Mouse (Mus musculus) hindbrain, embryonic 11.5 days (tissue): ENCODE results near the gene Lgals9. TPM values are rescaled to one million over a fixed set of nuclear protein-coding genes. Genes with fewer than 3 reads are reported as not detected.

Experiments used
- ATAC-seq: fragments of 200-750 bp; cut with Nextera tagmentation; 2 replicates; pipeline ENCODE4 v1.8.0; 2017; ENCODE audit warnings: mild to moderate bottlenecking, moderate TSS enrichment, moderate library complexity; ENCODE audit not compliant: low FRiP score
- DNase-seq: peaks from one replicate; pipeline ENCODE4 v3.0.0-alpha.2; 2015; ENCODE audit warnings: low spot score
- H3K27ac ChIP-seq: fragments of 300-500 bp; sonication (generic); 2 replicates; pipeline ENCODE4 v1.5.1; 2014; ENCODE audit warnings: mild to moderate bottlenecking, low read depth, low read length
- H3K27me3 ChIP-seq: fragments of 300-500 bp; sonication (generic); 2 replicates; pipeline ENCODE4 v1.6.1; 2014; ENCODE audit warnings: mild to moderate bottlenecking, low read length, moderate library complexity, mixed read lengths; ENCODE audit not compliant: control insufficient read depth, insufficient read depth
- H3K36me3 ChIP-seq: fragments of 300-500 bp; sonication (generic); 2 replicates; pipeline ENCODE4 v1.6.1; 2014; ENCODE audit warnings: mild to moderate bottlenecking, low read length, moderate library complexity, mixed read lengths; ENCODE audit not compliant: control insufficient read depth, insufficient read depth
- H3K4me1 ChIP-seq: fragments of 300-500 bp; sonication (generic); replicated peaks from 2 replicates; pipeline ENCODE4 v1.6.1; 2014; ENCODE audit warnings: low read length, mixed read lengths; ENCODE audit not compliant: control insufficient read depth, insufficient read depth
- H3K4me2 ChIP-seq: fragments of 300-500 bp; sonication (generic); replicated peaks from 2 replicates; pipeline ENCODE4 v1.6.1; 2014; ENCODE audit warnings: mild to moderate bottlenecking, low read depth, low read length
- H3K4me3 ChIP-seq: fragments of 300-500 bp; sonication (generic); 2 replicates; pipeline ENCODE4 v1.5.1; 2014; ENCODE audit warnings: low read depth, low read length
- H3K9ac ChIP-seq: fragments of 300-500 bp; sonication (generic); 2 replicates; pipeline ENCODE4 v1.6.1; 2014; ENCODE audit warnings: low read depth, low read length
- H3K9me3 ChIP-seq: fragments of 300-500 bp; sonication (generic); 2 replicates; pipeline ENCODE4 v1.6.1; 2016; ENCODE audit warnings: low read length; ENCODE audit not compliant: control insufficient read depth
- WGBS: fragments of 180-500 bp; shearing (Covaris S2); extraction: QIAGEN DNeasy Blood & Tissue Kit; methylation state at CpG from one replicate; pipeline ENCODE4 v1.1.7; 2014; 5-methylcytosine and 5-hydroxymethylcytosine counted together
- polyA plus RNA-seq: library from polyadenylated mRNA; unstranded; fragments of >200 nt; fragmentation: Nextera tagmentation; extraction: Ambion mirVana; gene quantifications from 2 replicates; pipeline ENCODE4 v1.2.1, GENCODE M21; 2014

Lgals9 gene
- polyA plus RNA-seq, 1 experiment from 2014 or later: 7.7 TPM

DNA sequence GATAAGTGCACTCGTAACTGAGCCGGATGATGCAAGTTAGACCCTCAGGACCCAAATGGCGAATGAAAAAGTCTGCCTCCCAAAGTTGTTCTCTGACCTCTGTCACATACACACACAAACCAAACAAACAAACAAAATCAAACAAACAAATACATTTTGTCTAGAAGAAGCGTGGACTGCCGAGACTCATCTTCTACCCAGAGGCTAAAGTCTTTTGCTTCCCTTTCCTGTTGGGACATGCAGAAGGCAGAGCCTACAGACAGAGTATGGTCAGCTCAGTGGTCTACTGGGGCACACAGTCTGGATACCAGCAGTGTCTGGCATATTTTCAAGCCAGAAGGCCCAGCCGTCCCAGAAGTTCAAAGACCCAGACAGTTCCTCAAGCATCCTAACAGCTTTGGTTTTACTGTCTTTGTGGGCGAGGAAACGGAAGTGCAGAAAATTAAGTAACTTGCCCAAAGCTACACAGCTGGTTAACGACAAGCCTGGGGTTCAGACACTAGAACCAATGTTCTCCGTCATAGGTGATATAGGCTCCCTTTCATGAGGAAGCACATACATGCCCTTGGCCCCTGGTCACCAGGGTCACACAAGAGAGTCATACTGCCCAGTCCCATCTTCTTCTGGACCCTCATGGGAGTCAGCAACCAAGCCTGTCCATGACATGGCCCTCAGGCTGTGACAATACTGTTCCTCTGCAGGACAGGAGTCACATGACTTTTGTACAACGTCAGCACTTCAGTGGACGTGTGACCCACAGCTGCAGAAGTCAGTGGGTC, 2.0 kb downstream of the Lgals9 start:
- WGBS: 88% methylated on average over 12 of the region's 12 CpGs
- no peak for ATAC-seq

GRCm38 (mm10) chr11:78982042-78982441, 2.7 kb downstream of the Lgals9 start:
- Histone ChIP-seq H3K9ac (no peak overlapping the region), H3K4me3 (no peak overlapping the region), H3K27ac (no peak overlapping the region), H3K9me3 (no peaks in the 10 kb centered on the region), H3K27me3 (no peaks in the 10 kb centered on the region), H3K36me3 (no peaks in the 10 kb centered on the region), H3K4me1 (no peaks in the 10 kb centered on the region), H3K4me2 (no peak overlapping the region)
- DNase-seq: no peak
- no peak for ATAC-seq
- 70% methylated on average over 2 of the region's 2 CpGs for WGBS

More for the DNA sequence above, 2.0 kb downstream of the Lgals9 start:
- Histone ChIP-seq H3K4me2 (no peak overlapping the region), H3K27me3 (no peaks in the 10 kb centered on the region), H3K27ac (no peak overlapping the region), H3K9ac (no peak overlapping the region), H3K36me3 (no peaks in the 10 kb centered on the region), H3K4me1 (no peaks in the 10 kb centered on the region), H3K4me3 (no peak overlapping the region), H3K9me3 (no peaks in the 10 kb centered on the region)
- no peak for DNase-seq

DNA sequence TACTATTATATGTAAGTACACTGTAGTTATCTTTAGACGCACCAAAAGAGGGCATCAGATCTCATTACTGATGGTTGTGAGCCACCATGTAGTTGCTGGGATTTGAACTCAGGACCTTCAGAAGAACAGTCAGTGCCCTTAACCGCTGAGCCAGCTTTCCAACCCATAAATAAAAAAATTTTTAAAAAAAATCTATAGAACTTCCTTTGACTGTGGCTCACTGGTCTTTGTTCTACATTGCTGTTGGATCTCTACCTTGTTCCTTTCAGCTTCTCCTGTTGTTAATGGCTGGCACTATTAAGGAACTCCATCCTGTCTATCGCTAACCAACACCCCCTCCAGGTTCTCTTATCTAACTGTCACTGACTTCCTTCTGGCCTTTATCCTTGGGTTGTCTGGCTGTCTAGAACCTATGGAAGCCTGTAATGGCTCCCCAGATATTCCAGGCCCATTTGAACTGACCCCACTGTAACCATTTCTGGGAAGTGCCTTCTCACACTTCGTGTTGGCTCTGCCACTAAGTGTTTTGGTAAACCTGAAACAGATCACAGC, 4.6 kb downstream of the Lgals9 start:
- no peak for DNase-seq
- Histone ChIP-seq H3K9me3 (no peaks in the 10 kb centered on the region), H3K4me1 (no peaks in the 10 kb centered on the region), H3K4me2 (no peak overlapping the region), H3K27ac (no peak overlapping the region), H3K4me3 (no peak overlapping the region), H3K36me3 (no peaks in the 10 kb centered on the region), H3K9ac (no peak overlapping the region), H3K27me3 (no peaks in the 10 kb centered on the region)
- ATAC-seq: no peak
- 81% methylated on average over 4 of the region's 4 CpGs for WGBS

- Histone ChIP-seq H3K36me3 (no peaks in the 10 kb centered on the region), H3K27me3 (no peaks in the 10 kb centered on the region), H3K27ac (no peak overlapping the region), H3K4me2 (no peak overlapping the region), H3K9ac (no peak overlapping the region), H3K4me1 (no peaks in the 10 kb centered on the region), H3K9me3 (no peaks in the 10 kb centered on the region), H3K4me3 (no peak overlapping the region)
- DNase-seq (no peak), ATAC-seq (no peak)
- 89% methylated on average over 12 of the region's 12 CpGs for WGBS
Measured at GRCm38 (mm10) chr11:78978176-78979019, 6.3 kb downstream of the Lgals9 start.

DNA sequence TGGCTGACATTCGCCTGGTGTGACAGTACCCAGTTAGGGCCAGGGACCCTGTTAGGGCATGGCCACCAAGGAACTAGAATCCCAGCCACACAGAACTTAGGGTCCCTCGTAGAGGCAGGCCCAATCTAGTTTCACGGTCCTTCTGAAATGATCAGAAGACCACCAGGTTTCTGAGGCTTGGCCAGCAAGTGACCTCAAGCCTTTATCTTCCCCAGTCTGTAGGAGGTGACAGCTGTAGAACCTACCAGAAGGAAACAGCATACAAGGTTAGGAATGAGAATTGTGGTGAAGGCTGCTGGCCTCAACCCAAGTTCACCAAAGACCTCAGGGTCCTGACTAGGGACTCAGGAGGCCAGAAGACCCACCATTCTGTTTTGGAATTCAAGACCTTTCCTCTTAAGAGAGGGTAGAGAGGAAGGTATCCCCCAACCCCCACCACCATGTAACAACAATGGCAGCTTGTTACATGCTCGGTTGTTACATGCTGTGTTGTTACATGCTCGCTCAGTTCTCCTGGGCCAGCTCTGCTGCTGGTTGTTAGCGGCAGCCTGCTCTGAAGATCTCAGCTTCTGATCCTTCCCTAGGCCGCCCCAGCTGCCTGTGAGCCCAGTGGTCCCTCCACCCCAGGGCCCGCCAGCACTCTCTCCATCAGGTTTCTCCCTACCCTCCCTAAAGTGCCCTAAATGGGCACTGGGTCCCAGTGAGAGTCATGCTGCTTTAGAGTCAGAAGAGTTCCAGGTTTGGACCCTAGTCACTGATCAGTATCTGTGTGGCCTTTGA, 7.8 kb downstream of the Lgals9 start:
- no peaks in the 10 kb centered on the region for H3K4me1 ChIP-seq
- no peaks in the 10 kb centered on the region for H3K27me3 ChIP-seq
- H3K36me3 ChIP-seq: no peaks in the 10 kb centered on the region
- 74% methylated on average over 8 of the region's 8 CpGs for WGBS
- H3K27ac ChIP-seq: no peak overlapping the region
- no peak for DNase-seq
- no peaks in the 10 kb centered on the region for H3K9me3 ChIP-seq
- no peak for ATAC-seq
- H3K9ac ChIP-seq: no peak overlapping the region
- H3K4me2 ChIP-seq: no peak overlapping the region
- H3K4me3 ChIP-seq: no peak overlapping the region

- peak; percentile 59 for DNase-seq
- H3K27ac ChIP-seq: peak overlapping the region; percentile 61
- H3K4me1 ChIP-seq: no peaks in the 10 kb centered on the region
Measured at GRCm38 (mm10) chr11:78973381-78974150, 11.2 kb downstream of the Lgals9 start.

GRCm38 (mm10) chr11:78972811-78973351, 11.9 kb downstream of the Lgals9 start:
- 0 out of 2 replicates have a peak overlapping the region, but pooled peaks have one; percentile 17 for H3K4me2 ChIP-seq
- H3K36me3 ChIP-seq: no peaks in the 10 kb centered on the region
- no peak overlapping the region for H3K9ac ChIP-seq
- WGBS: 57% methylated on average over 8 of the region's 8 CpGs
- no peaks in the 10 kb centered on the region for H3K4me1 ChIP-seq
- peak overlapping the region; percentile 61 for H3K27ac ChIP-seq
- H3K4me3 ChIP-seq: no peak overlapping the region
- DNase-seq (peak; percentile 43), ATAC-seq (no peak; the same call in 1 of the 2 replicates)
- H3K27me3 ChIP-seq: no peaks in the 10 kb centered on the region
- no peaks in the 10 kb centered on the region for H3K9me3 ChIP-seq

More at GRCm38 (mm10) chr11:78973381-78974150, 11.2 kb downstream of the Lgals9 start:
- Histone ChIP-seq H3K36me3 (no peaks in the 10 kb centered on the region), H3K4me3 (no peak overlapping the region), H3K4me2 (0 out of 2 replicates have a peak overlapping the region, but pooled peaks have one; percentile 17), H3K9me3 (no peaks in the 10 kb centered on the region), H3K27me3 (no peaks in the 10 kb centered on the region), H3K9ac (no peak overlapping the region)
- WGBS: 61% methylated on average over 17 of the region's 17 CpGs
- ATAC-seq: 0 out of 2 replicates have a peak, but pooled peaks have one; percentile 30
